Mouse (Mus musculus) kidney, postnatal 0 days (tissue): ENCODE measurements around the gene Cd34. TPM values are rescaled to one million over a fixed set of nuclear protein-coding genes. Genes with fewer than 3 reads are reported as not detected.

Source experiments
- ATAC-seq: fragments of 200-750 bp; cut with Nextera tagmentation; replicated peaks from 2 replicates; pipeline ENCODE4 v1.8.0; 2017; ENCODE audit warnings: low read depth, moderate number of reproducible peaks, moderate TSS enrichment, moderate library complexity; ENCODE audit not compliant: low FRiP score
- DNase-seq: peaks from one replicate; pipeline ENCODE4 v3.0.0-alpha.2; 2016; ENCODE audit warnings: low spot score
- H3K27ac ChIP-seq: fragments of 300-500 bp; sonication (generic); 2 replicates; pipeline ENCODE4 v1.5.1; 2014; ENCODE audit warnings: mild to moderate bottlenecking
- H3K27me3 ChIP-seq: fragments of 300-500 bp; sonication (generic); 2 replicates; pipeline ENCODE4 v1.6.1; 2014; ENCODE audit warnings: low read length, mixed read lengths; ENCODE audit not compliant: insufficient read depth
- H3K36me3 ChIP-seq: fragments of 300-500 bp; sonication (generic); 2 replicates; pipeline ENCODE4 v1.6.1; 2014; ENCODE audit warnings: low read length, mixed read lengths; ENCODE audit not compliant: insufficient read depth
- H3K4me1 ChIP-seq: fragments of 300-500 bp; sonication (generic); replicated peaks from 2 replicates; pipeline ENCODE4 v1.6.1; 2014; ENCODE audit warnings: antibody characterized with exemption, low read length, mixed read lengths; ENCODE audit not compliant: insufficient read depth
- H3K4me2 ChIP-seq: fragments of 300-500 bp; sonication (generic); 2 replicates; pipeline ENCODE4 v1.6.1; 2014; ENCODE audit warnings: mild to moderate bottlenecking, low read length, moderate library complexity, mixed read lengths
- H3K4me3 ChIP-seq: fragments of 300-500 bp; sonication (generic); replicated peaks from 2 replicates; pipeline ENCODE4 v1.5.1; 2014; ENCODE audit warnings: low read depth, low read length
- H3K9ac ChIP-seq: fragments of 300-500 bp; sonication (generic); 2 replicates; pipeline ENCODE4 v1.6.1; 2014; ENCODE audit warnings: low read depth, low read length
- H3K9me3 ChIP-seq: fragments of 300-500 bp; sonication (generic); replicated peaks from 2 replicates; pipeline ENCODE4 v1.6.1; 2016; ENCODE audit warnings: low read length, inconsistent platforms, mixed read lengths
- CTCF ChIP-seq: IDR thresholded peaks from 2 replicates; pipeline ENCODE4 v1.5.1; 2016; ENCODE audit warnings: antibody characterized with exemption, low read depth, mild to moderate bottlenecking, moderate library complexity
- WGBS: fragments of 180-500 bp; shearing (Covaris S2); extraction: QIAGEN DNeasy Blood & Tissue Kit; methylation state at CpG from one replicate; pipeline ENCODE4 v1.1.7; 2014; 5-methylcytosine and 5-hydroxymethylcytosine counted together
- polyA plus RNA-seq: library from polyadenylated mRNA; unstranded; fragments of >200 nt; fragmentation: Nextera tagmentation; extraction: Ambion mirVana; gene quantifications from 2 replicates; pipeline ENCODE4 v1.2.1, GENCODE M21; 2015

Gene Cd34
- polyA plus RNA-seq, 1 experiment from 2014 or later: 84.6 TPM

- ATAC-seq (peak; percentile 91), DNase-seq (peak; percentile 75)
- no peaks in the 10 kb centered on the region for H3K27me3 ChIP-seq
- peak overlapping the region; percentile 69 for H3K9ac ChIP-seq
- peak overlapping the region; percentile 48 for H3K27ac ChIP-seq
- peak overlapping the region; percentile 96 for H3K4me2 ChIP-seq
- WGBS: under 1% methylated on average over 44 of the region's 44 CpGs
- H3K9me3 ChIP-seq: no peaks in the 10 kb centered on the region
- no peaks in the 10 kb centered on the region for H3K36me3 ChIP-seq
- H3K4me1 ChIP-seq: peaks cover 14% of the 10 kb centered on the region
- H3K4me3 ChIP-seq: peak overlapping the region; percentile 52
- TF ChIP-seq CTCF: no peak; the same call in 1 of the 2 replicates
Observed at GRCm38 (mm10) chr1:194976517-194977370, 38.1 kb downstream of the Cd34 start.

GRCm38 (mm10) chr1:194977371-194977761 is 38.7 kb downstream of the Cd34 start:
- DNase-seq (no peak), ATAC-seq (no peak)
- peak overlapping the region; percentile 52 for H3K4me3 ChIP-seq

GRCm38 (mm10) chr1:194977946-194978720 is 39.5 kb downstream of the Cd34 start:
- ATAC-seq (no peak), DNase-seq (peak; percentile 62)
- no peak overlapping the region for H3K27ac ChIP-seq
- H3K4me1 ChIP-seq: peaks cover 14% of the 10 kb centered on the region
- no peak overlapping the region for H3K4me2 ChIP-seq
- WGBS: 37% methylated on average over 5 of the region's 5 CpGs
- no peak overlapping the region for H3K4me3 ChIP-seq
- no peaks in the 10 kb centered on the region for H3K36me3 ChIP-seq
- H3K27me3 ChIP-seq: no peaks in the 10 kb centered on the region
- no peak for TF ChIP-seq CTCF
- H3K9me3 ChIP-seq: no peaks in the 10 kb centered on the region
- H3K9ac ChIP-seq: no peak overlapping the region

More at GRCm38 (mm10) chr1:194977371-194977761, 38.7 kb downstream of the Cd34 start:
- 29% methylated on average over 1 of the region's 1 CpGs for WGBS
- Histone ChIP-seq H3K4me2 (peak overlapping the region; percentile 96), H3K9ac (no peak overlapping the region), H3K9me3 (no peaks in the 10 kb centered on the region), H3K36me3 (no peaks in the 10 kb centered on the region), H3K27ac (no peak overlapping the region), H3K27me3 (no peaks in the 10 kb centered on the region), H3K4me1 (peaks cover 14% of the 10 kb centered on the region)
- no peak for TF ChIP-seq CTCF

- Histone ChIP-seq H3K9ac (no peak overlapping the region), H3K4me1 (peaks cover 14% of the 10 kb centered on the region), H3K27me3 (no peaks in the 10 kb centered on the region), H3K9me3 (no peaks in the 10 kb centered on the region), H3K36me3 (no peaks in the 10 kb centered on the region), H3K4me3 (no peak overlapping the region), H3K27ac (no peak overlapping the region), H3K4me2 (no peak overlapping the region)
- WGBS: 80% methylated on average over 1 of the region's 1 CpGs
- DNase-seq (no peak), ATAC-seq (no peak)
- no peak for TF ChIP-seq CTCF
Observed at GRCm38 (mm10) chr1:194980826-194981435, 42.3 kb downstream of the Cd34 start.

- Histone ChIP-seq H3K4me2 (no peak overlapping the region), H3K9me3 (no peaks in the 10 kb centered on the region), H3K4me1 (no peaks in the 10 kb centered on the region), H3K27ac (no peak overlapping the region), H3K27me3 (no peaks in the 10 kb centered on the region), H3K9ac (no peak overlapping the region), H3K36me3 (no peaks in the 10 kb centered on the region), H3K4me3 (no peak overlapping the region)
- TF ChIP-seq CTCF: no peak
- ATAC-seq (no peak), DNase-seq (no peak)
- WGBS: 83% methylated on average over 5 of the region's 5 CpGs
Observed at GRCm38 (mm10) chr1:194982931-194983690, 44.5 kb downstream of the Cd34 start.

- Histone ChIP-seq H3K9ac (no peak overlapping the region), H3K27ac (no peak overlapping the region), H3K4me1 (no peaks in the 10 kb centered on the region), H3K4me2 (no peak overlapping the region), H3K4me3 (no peak overlapping the region), H3K36me3 (no peaks in the 10 kb centered on the region), H3K9me3 (no peaks in the 10 kb centered on the region), H3K27me3 (no peaks in the 10 kb centered on the region)
- no peak for DNase-seq
- 76% methylated on average over 3 of the region's 3 CpGs for WGBS
- no peak for TF ChIP-seq CTCF
- ATAC-seq: no peak
Observed at GRCm38 (mm10) chr1:194984914-194985313, 46.3 kb downstream of the Cd34 start.
